Mouse (Mus musculus) heart, postnatal 0 days (tissue): Measurements from ENCODE around the gene Prss21. TPM values are rescaled to one million over a fixed set of nuclear protein-coding genes. Genes with fewer than 3 reads are reported as not detected.
A peak's percentile ranks its signal among the peaks of the same experiment; 100 is the strongest.
"Not testable (repeated sequence)": the region's sequence is repeated elsewhere in the genome, so short reads cannot be mapped to it uniquely, and the experiment has no call there.

ENCODE experiments used
- ATAC-seq: fragments of 200-750 bp; cut with Nextera tagmentation; 2 replicates; pipeline ENCODE4 v1.8.0; 2017; ENCODE audit warnings: low read depth, moderate number of reproducible peaks, moderate library complexity; ENCODE audit not compliant: insufficient read depth
- DNase-seq: peaks from one replicate; pipeline ENCODE4 v3.0.0-alpha.2; 2016; ENCODE audit warnings: low spot score
- H3K27ac ChIP-seq: fragments of 300-500 bp; sonication (generic); 2 replicates; pipeline ENCODE4 v1.5.1; 2014; ENCODE audit warnings: low read depth, mild to moderate bottlenecking
- H3K27me3 ChIP-seq: fragments of 300-500 bp; sonication (generic); 2 replicates; pipeline ENCODE4 v1.6.1; 2014; ENCODE audit warnings: low read length, mixed read lengths; ENCODE audit not compliant: control insufficient read depth, insufficient read depth
- H3K36me3 ChIP-seq: fragments of 300-500 bp; sonication (generic); replicated peaks from 2 replicates; pipeline ENCODE4 v1.6.1; 2014; ENCODE audit warnings: low read length, mixed read lengths; ENCODE audit not compliant: control insufficient read depth, insufficient read depth
- H3K4me1 ChIP-seq: fragments of 300-500 bp; sonication (generic); 2 replicates; pipeline ENCODE4 v1.6.1; 2014; ENCODE audit warnings: antibody characterized with exemption; ENCODE audit not compliant: control insufficient read depth, insufficient read depth
- H3K4me2 ChIP-seq: fragments of 300-500 bp; sonication (generic); 2 replicates; pipeline ENCODE4 v1.6.1; 2014; ENCODE audit warnings: low read depth, mild to moderate bottlenecking, low read length, moderate library complexity
- H3K4me3 ChIP-seq: fragments of 300-500 bp; sonication (generic); 2 replicates; pipeline ENCODE4 v1.5.1; 2014; ENCODE audit warnings: low read depth, low read length
- H3K9ac ChIP-seq: fragments of 300-500 bp; sonication (generic); replicated peaks from 2 replicates; pipeline ENCODE4 v1.6.1; 2014; ENCODE audit warnings: low read depth, low read length, mixed read lengths
- H3K9me3 ChIP-seq: fragments of 300-500 bp; sonication (generic); replicated peaks from 2 replicates; pipeline ENCODE4 v1.6.1; 2016; ENCODE audit warnings: low read length; ENCODE audit not compliant: control insufficient read depth
- CTCF ChIP-seq: IDR thresholded peaks from 2 replicates; pipeline ENCODE4 v1.5.1; 2016; ENCODE audit warnings: antibody characterized with exemption, control low read depth, low read depth
- EP300 ChIP-seq: IDR thresholded peaks from 2 replicates; pipeline ENCODE4 v1.6.1; 2016; ENCODE audit warnings: antibody characterized with exemption, low read depth
- WGBS: fragments of 180-500 bp; shearing (Covaris S2); extraction: QIAGEN DNeasy Blood & Tissue Kit; methylation state at CpG from one replicate; pipeline ENCODE4 v1.1.7; 2014; 5-methylcytosine and 5-hydroxymethylcytosine counted together
- polyA plus RNA-seq: library from polyadenylated mRNA; unstranded; fragments of >200 nt; fragmentation: Nextera tagmentation; extraction: Ambion mirVana; gene quantifications from 2 replicates; pipeline ENCODE4 v1.2.1, GENCODE M21; 2015
- total RNA-seq: library from RNA; depleted of rRNA; stranded (reverse); fragments of >200 nt; gene quantifications from 2 replicates; pipeline ENCODE4 v1.2.3, GENCODE M21; 2014; ENCODE audit warnings: low replicate concordance

Prss21 gene
- total and polyA plus RNA-seq, 2 experiments from 2014 or later, result not detected

GRCm38 (mm10) chr17:23862926-23863325, 4.9 kb upstream of the Prss21 start:
- no peak for TF ChIP-seq EP300
- TF ChIP-seq CTCF, result no peak
- DNase-seq, result no peak
- no peak overlapping the region for H3K9ac ChIP-seq
- H3K27me3 ChIP-seq, result no peaks in the 10 kb centered on the region
- no peak for ATAC-seq
- 85% methylated on average over 4 of the region's 4 CpGs for WGBS
- no peaks in the 10 kb centered on the region for H3K4me1 ChIP-seq
- H3K4me3 ChIP-seq, result no peak overlapping the region
- H3K27ac ChIP-seq, result no peak overlapping the region
- no peaks in the 10 kb centered on the region for H3K9me3 ChIP-seq
- H3K36me3 ChIP-seq, result no peaks in the 10 kb centered on the region
- H3K4me2 ChIP-seq, result no peak overlapping the region

- H3K4me3 ChIP-seq, result no peak overlapping the region
- H3K27me3 ChIP-seq, result no peaks in the 10 kb centered on the region
- 80% methylated on average over 11 of the region's 11 CpGs for WGBS
- no peak overlapping the region for H3K27ac ChIP-seq
- H3K4me2 ChIP-seq, result no peak overlapping the region
- H3K9me3 ChIP-seq, result no peaks in the 10 kb centered on the region
- DNase-seq (no peak), ATAC-seq (no peak)
- no peak overlapping the region for H3K9ac ChIP-seq
- no peaks in the 10 kb centered on the region for H3K36me3 ChIP-seq
- no peaks in the 10 kb centered on the region for H3K4me1 ChIP-seq
- TF ChIP-seq CTCF (no peak), EP300 (no peak)
Observed at GRCm38 (mm10) chr17:23868513-23868912, 657 bp downstream of the Prss21 start.

- TF ChIP-seq CTCF, result peak; percentile 77
- TF ChIP-seq EP300, result no peak
- WGBS, result 43% methylated on average over 8 of the region's 8 CpGs
Observed at GRCm38 (mm10) chr17:23873884-23874856, 6.3 kb downstream of the Prss21 start.

GRCm38 (mm10) chr17:23876741-23877140, 8.9 kb downstream of the Prss21 start:
- Histone ChIP-seq H3K27ac (no peak overlapping the region), H3K4me3 (no peak overlapping the region), H3K4me2 (no peak overlapping the region), H3K9ac (no peak overlapping the region), H3K27me3 (no peaks in the 10 kb centered on the region), H3K9me3 (no peaks in the 10 kb centered on the region), H3K4me1 (no peaks in the 10 kb centered on the region), H3K36me3 (no peaks in the 10 kb centered on the region)
- TF ChIP-seq EP300 (no peak), CTCF (no peak)
- no peak for ATAC-seq
- WGBS, result 49% methylated on average over 3 of the region's 3 CpGs
- DNase-seq, result no peak

More at GRCm38 (mm10) chr17:23873884-23874856, 6.3 kb downstream of the Prss21 start:
- H3K4me3 ChIP-seq, result no peak overlapping the region
- no peak overlapping the region for H3K9ac ChIP-seq
- H3K4me2 ChIP-seq, result no peak overlapping the region
- H3K9me3 ChIP-seq, result no peaks in the 10 kb centered on the region
- H3K27me3 ChIP-seq, result no peaks in the 10 kb centered on the region
- peak; percentile 63; the same call in 1 of the 2 replicates for ATAC-seq
- H3K27ac ChIP-seq, result no peak overlapping the region
- no peaks in the 10 kb centered on the region for H3K4me1 ChIP-seq
- H3K36me3 ChIP-seq, result no peaks in the 10 kb centered on the region
- DNase-seq, result peak; percentile 41

- no peak overlapping the region for H3K9ac ChIP-seq
- DNase-seq, result no peak
- no peaks in the 10 kb centered on the region for H3K4me1 ChIP-seq
- no peaks in the 10 kb centered on the region for H3K27me3 ChIP-seq
- no peak overlapping the region for H3K4me2 ChIP-seq
- 91% methylated on average over 2 of the region's 2 CpGs for WGBS
- H3K36me3 ChIP-seq, result no peaks in the 10 kb centered on the region
- no peak overlapping the region for H3K4me3 ChIP-seq
- TF ChIP-seq EP300, result no peak
- no peak for TF ChIP-seq CTCF
- H3K9me3 ChIP-seq, result no peaks in the 10 kb centered on the region
- no peak for ATAC-seq
- no peak overlapping the region for H3K27ac ChIP-seq
Observed at GRCm38 (mm10) chr17:23877166-23877565, 9.3 kb downstream of the Prss21 start.

- not testable (repeated sequence) for H3K4me3 ChIP-seq, H3K27ac ChIP-seq, H3K4me2 ChIP-seq, DNase-seq, ATAC-seq, H3K9ac ChIP-seq, H3K9me3 ChIP-seq, H3K27me3 ChIP-seq, H3K4me1 ChIP-seq, H3K36me3 ChIP-seq
- WGBS, result 39% methylated on average over 4 of the region's 4 CpGs
Observed at GRCm38 (mm10) chr17:23880576-23880975, 12.7 kb downstream of the Prss21 start, which contains the start of the genes Dcpp1 and Dcpp2. Gene Dcpp1 (plus strand): TSS chr17:23880876. Gene Dcpp2 (plus strand): TSS chr17:23880880.

- not testable (repeated sequence) for DNase-seq, ATAC-seq, H3K9me3 ChIP-seq, H3K27ac ChIP-seq, H3K4me3 ChIP-seq, H3K4me2 ChIP-seq, H3K9ac ChIP-seq, H3K36me3 ChIP-seq, H3K27me3 ChIP-seq, H3K4me1 ChIP-seq
- 37% methylated on average over 4 of the region's 4 CpGs for WGBS
Observed at GRCm38 (mm10) chr17:23917158-23917557, 49.3 kb downstream of the Prss21 start, which contains the start of gene Dcpp3. Gene Dcpp3 (plus strand): TSS chr17:23917458.
